Mouse (Mus musculus) forebrain, postnatal 0 days (tissue): ENCODE data around the gene Dnaaf1. TPM values are rescaled to one million over a fixed set of nuclear protein-coding genes. Genes with fewer than 3 reads are reported as not detected.

Source experiments
- ATAC-seq: fragments of 200-750 bp; cut with Nextera tagmentation; 2 replicates; pipeline ENCODE4 v1.8.0; 2017; ENCODE audit warnings: mild to moderate bottlenecking, moderate library complexity
- DNase-seq: peaks from one replicate; pipeline ENCODE4 v3.0.0-alpha.2; 2015
- H3K27ac ChIP-seq: fragments of 300-500 bp; sonication (generic); 2 replicates; pipeline ENCODE4 v1.5.1; 2014; ENCODE audit warnings: low read depth, mild to moderate bottlenecking, antibody characterized with exemption, low read length, moderate library complexity, mixed read lengths
- H3K27me3 ChIP-seq: fragments of 300-500 bp; sonication (generic); 2 replicates; pipeline ENCODE4 v1.6.1; 2014; ENCODE audit warnings: mild to moderate bottlenecking, low read length, mixed read lengths; ENCODE audit not compliant: insufficient read depth
- H3K36me3 ChIP-seq: fragments of 300-500 bp; sonication (generic); 2 replicates; pipeline ENCODE4 v1.6.1; 2014; ENCODE audit warnings: mild to moderate bottlenecking, moderate library complexity; ENCODE audit not compliant: insufficient read depth
- H3K4me1 ChIP-seq: fragments of 300-500 bp; sonication (generic); 2 replicates; pipeline ENCODE4 v1.6.1; 2014; ENCODE audit warnings: antibody characterized with exemption; ENCODE audit not compliant: insufficient read depth
- H3K4me2 ChIP-seq: fragments of 300-500 bp; sonication (generic); 2 replicates; pipeline ENCODE4 v1.6.1; 2014; ENCODE audit warnings: low read depth, mild to moderate bottlenecking, moderate library complexity
- H3K4me3 ChIP-seq: fragments of 300-500 bp; sonication (generic); 2 replicates; pipeline ENCODE4 v1.5.1; 2014; ENCODE audit warnings: low read depth, low read length, mixed read lengths
- H3K9ac ChIP-seq: fragments of 300-500 bp; sonication (generic); 2 replicates; pipeline ENCODE4 v1.6.1; 2014; ENCODE audit warnings: mild to moderate bottlenecking
- H3K9me3 ChIP-seq: fragments of 300-500 bp; sonication (generic); 2 replicates; pipeline ENCODE4 v1.6.1; 2016; ENCODE audit warnings: low read length
- CTCF ChIP-seq: sonication (generic); IDR thresholded peaks from 2 replicates; pipeline ENCODE4 v1.5.1; 2016; ENCODE audit warnings: antibody characterized with exemption, control low read depth, low read depth
- WGBS: fragments of 180-500 bp; shearing (Covaris S2); extraction: QIAGEN DNeasy Blood & Tissue Kit; methylation state at CpG from one replicate; pipeline ENCODE4 v1.1.7; 2014; 5-methylcytosine and 5-hydroxymethylcytosine counted together
- polyA plus RNA-seq: library from polyadenylated mRNA; unstranded; fragments of >200 nt; fragmentation: Nextera tagmentation; extraction: Ambion mirVana; gene quantifications from 2 replicates; pipeline ENCODE4 v1.2.1, GENCODE M21; 2015
- total RNA-seq: library from RNA; depleted of rRNA; stranded (reverse); fragments of >200 nt; gene quantifications from 2 replicates; pipeline ENCODE4 v1.2.3, GENCODE M21; 2014

Dnaaf1 gene
- total and polyA plus RNA-seq, 2 experiments from 2014 or later = 0.98 TPM; not detected in 1

DNA sequence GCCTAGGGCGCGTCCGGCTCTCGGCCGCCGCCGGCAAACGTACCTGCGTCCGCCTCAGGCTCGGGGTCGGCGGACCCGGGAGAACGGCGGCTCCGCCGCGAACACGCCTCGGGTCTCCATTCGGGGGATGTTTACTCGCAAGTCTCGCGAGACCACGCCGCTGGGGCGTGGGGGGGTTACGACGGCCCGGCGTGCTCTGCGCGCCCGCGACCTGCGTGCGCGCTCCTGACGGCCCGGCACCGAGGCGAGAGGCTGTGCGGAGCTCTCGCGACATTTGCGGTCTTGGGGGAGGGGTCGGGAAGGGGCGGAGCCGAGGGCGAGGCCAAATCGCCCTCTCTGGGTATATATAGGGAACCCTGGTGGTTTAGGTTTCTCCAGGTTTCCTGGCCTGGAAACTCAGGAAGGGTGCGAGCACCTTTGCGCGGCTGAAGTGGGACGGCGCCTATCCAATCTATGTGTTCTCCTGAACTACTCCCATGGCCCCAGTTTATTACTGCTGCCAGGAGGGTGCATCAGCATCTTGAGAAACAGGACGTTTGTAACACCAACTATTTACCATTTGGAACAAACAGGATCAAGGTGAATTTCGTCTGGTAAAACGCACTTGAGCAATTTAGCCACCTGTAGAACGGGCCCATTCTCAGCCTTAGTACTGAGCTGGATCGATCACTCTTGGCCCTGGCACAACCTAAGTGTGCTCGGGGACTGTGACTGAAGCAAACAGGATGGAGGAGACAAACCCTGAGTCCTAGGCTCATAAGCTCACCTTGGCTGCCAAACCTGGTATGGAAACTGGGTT is 16.2 kb upstream of the Dnaaf1 start, which contains the start of gene Mbtps1:
TSS of gene Mbtps1 (minus strand) at position 133 of the 799 bp plus-strand sequence.
- Histone ChIP-seq H3K27me3 (no peaks in the 10 kb centered on the region), H3K9me3 (no peaks in the 10 kb centered on the region), H3K27ac (peak within 1 kb of the TSS; percentile 95), H3K4me1 (peaks cover 13% of the 10 kb centered on the region; the same call in 1 of the 2 replicates), H3K4me2 (peak within 1 kb of the TSS; percentile 87), H3K9ac (peak within 1 kb of the TSS; percentile 88), H3K36me3 (peaks cover 30% of the 10 kb centered on the region), H3K4me3 (peak within 1 kb of the TSS; percentile 89)
- DNase-seq (peak; percentile 100), ATAC-seq (peak; percentile 99)
- 7% methylated on average over 62 of the region's 63 CpGs for WGBS
- peak; percentile 41 for TF ChIP-seq CTCF

GRCm38 (mm10) chr8:119559402-119559720 is 15.7 kb upstream of the Dnaaf1 start:
- ATAC-seq = no peak
- Histone ChIP-seq H3K36me3 (peaks cover 36% of the 10 kb centered on the region), H3K9me3 (no peaks in the 10 kb centered on the region), H3K4me3 (no peak overlapping the region), H3K27ac (peak overlapping the region; percentile 80; the same call in 1 of the 2 replicates), H3K9ac (peak overlapping the region; percentile 62; the same call in 1 of the 2 replicates), H3K4me2 (peak overlapping the region; percentile 87), H3K27me3 (no peaks in the 10 kb centered on the region), H3K4me1 (peaks cover 13% of the 10 kb centered on the region; the same call in 1 of the 2 replicates)
- 89% methylated on average over 6 of the region's 6 CpGs for WGBS
- no peak for DNase-seq
- TF ChIP-seq CTCF = no peak

DNA sequence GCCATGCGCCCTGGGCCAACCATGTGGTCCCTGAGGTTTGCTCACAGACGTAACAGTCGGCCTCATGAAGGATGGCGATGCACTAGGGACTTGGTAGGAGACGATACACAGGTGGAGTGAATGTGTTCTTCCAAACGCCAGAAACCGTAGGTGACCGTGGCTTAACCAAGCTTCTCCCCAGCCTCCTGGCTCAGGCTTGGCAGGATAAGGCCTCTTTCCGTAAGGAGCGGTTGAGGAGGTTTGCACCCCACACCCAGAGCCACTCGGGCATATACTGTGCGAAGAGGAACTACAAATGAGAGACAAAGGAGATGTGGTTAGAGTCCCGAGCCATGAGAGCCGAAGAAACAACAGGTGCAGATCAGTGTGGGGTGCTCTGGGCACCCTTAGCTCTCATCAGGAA is 11.2 kb upstream of the Dnaaf1 start:
- Histone ChIP-seq H3K4me2 (no peak overlapping the region), H3K27ac (no peak overlapping the region), H3K4me3 (no peak overlapping the region), H3K4me1 (0 out of 2 replicates have a peak, but pooled peaks cover 3% of the 10 kb centered on the region), H3K9ac (no peak overlapping the region), H3K27me3 (no peaks in the 10 kb centered on the region), H3K9me3 (no peaks in the 10 kb centered on the region), H3K36me3 (peaks cover 63% of the 10 kb centered on the region)
- no peak for DNase-seq
- WGBS = 94% methylated on average over 14 of the region's 14 CpGs
- no peak for ATAC-seq
- no peak for TF ChIP-seq CTCF

DNA sequence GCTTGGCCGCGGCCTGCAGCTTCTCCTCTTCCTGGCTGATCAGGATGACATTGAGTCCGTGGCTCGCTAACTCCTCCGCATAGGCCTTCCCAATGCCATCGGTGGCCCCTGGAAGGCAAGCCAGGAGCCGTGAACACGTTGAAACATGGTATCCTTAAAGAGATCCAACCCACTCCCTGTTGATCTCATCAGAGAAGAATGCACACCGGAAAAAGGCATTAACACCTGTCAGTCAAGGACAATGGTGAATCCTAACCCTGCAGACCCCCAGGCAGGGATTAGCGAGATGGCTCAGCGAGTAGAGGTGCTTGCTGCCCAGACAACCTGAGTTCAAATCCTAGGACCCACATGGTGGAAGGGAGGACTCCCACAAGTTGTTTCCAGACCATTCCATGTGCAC is 8.7 kb upstream of the Dnaaf1 start:
- no peak for DNase-seq
- H3K9ac ChIP-seq = no peak overlapping the region
- no peak for TF ChIP-seq CTCF

GRCm38 (mm10) chr8:119568251-119568650 is 6.8 kb upstream of the Dnaaf1 start:
- 93% methylated on average over 9 of the region's 9 CpGs for WGBS
- no peak for DNase-seq
- Histone ChIP-seq H3K4me1 (no peaks in the 10 kb centered on the region), H3K9me3 (no peaks in the 10 kb centered on the region), H3K4me3 (no peak overlapping the region), H3K9ac (no peak overlapping the region), H3K27ac (no peak overlapping the region), H3K27me3 (no peaks in the 10 kb centered on the region), H3K36me3 (peaks cover 39% of the 10 kb centered on the region), H3K4me2 (no peak overlapping the region)
- no peak for TF ChIP-seq CTCF
- ATAC-seq = no peak

More for the DNA sequence above, 8.7 kb upstream of the Dnaaf1 start:
- Histone ChIP-seq H3K4me3 (no peak overlapping the region), H3K27me3 (no peaks in the 10 kb centered on the region), H3K36me3 (peaks cover 55% of the 10 kb centered on the region), H3K27ac (no peak overlapping the region), H3K4me1 (no peaks in the 10 kb centered on the region), H3K4me2 (no peak overlapping the region), H3K9me3 (no peaks in the 10 kb centered on the region)
- WGBS = 83% methylated on average over 11 of the region's 11 CpGs
- no peak for ATAC-seq

- H3K4me2 ChIP-seq = no peak overlapping the region
- no peak overlapping the region for H3K4me3 ChIP-seq
- H3K27ac ChIP-seq = no peak overlapping the region
- 77% methylated on average over 7 of the region's 7 CpGs for WGBS
- H3K36me3 ChIP-seq = peaks cover 32% of the 10 kb centered on the region
- no peak for DNase-seq
- no peaks in the 10 kb centered on the region for H3K27me3 ChIP-seq
- no peaks in the 10 kb centered on the region for H3K9me3 ChIP-seq
- H3K4me1 ChIP-seq = peaks cover 4% of the 10 kb centered on the region
- TF ChIP-seq CTCF = no peak
- ATAC-seq = no peak
- H3K9ac ChIP-seq = no peak overlapping the region
Measured at GRCm38 (mm10) chr8:119568951-119569350, 6.1 kb upstream of the Dnaaf1 start.

- no peak overlapping the region for H3K27ac ChIP-seq
- H3K4me3 ChIP-seq = no peak overlapping the region
- DNase-seq = no peak
- H3K36me3 ChIP-seq = peaks cover 24% of the 10 kb centered on the region
- 42% methylated on average over 4 of the region's 4 CpGs for WGBS
- no peak for TF ChIP-seq CTCF
- H3K4me1 ChIP-seq = peaks cover 5% of the 10 kb centered on the region
- no peaks in the 10 kb centered on the region for H3K27me3 ChIP-seq
- no peaks in the 10 kb centered on the region for H3K9me3 ChIP-seq
- no peak overlapping the region for H3K9ac ChIP-seq
- no peak overlapping the region for H3K4me2 ChIP-seq
- no peak for ATAC-seq
Measured at GRCm38 (mm10) chr8:119569881-119570280, 5.2 kb upstream of the Dnaaf1 start.
